Mouse (Mus musculus): ENCODE results near the gene Sult1c1.

DNA sequence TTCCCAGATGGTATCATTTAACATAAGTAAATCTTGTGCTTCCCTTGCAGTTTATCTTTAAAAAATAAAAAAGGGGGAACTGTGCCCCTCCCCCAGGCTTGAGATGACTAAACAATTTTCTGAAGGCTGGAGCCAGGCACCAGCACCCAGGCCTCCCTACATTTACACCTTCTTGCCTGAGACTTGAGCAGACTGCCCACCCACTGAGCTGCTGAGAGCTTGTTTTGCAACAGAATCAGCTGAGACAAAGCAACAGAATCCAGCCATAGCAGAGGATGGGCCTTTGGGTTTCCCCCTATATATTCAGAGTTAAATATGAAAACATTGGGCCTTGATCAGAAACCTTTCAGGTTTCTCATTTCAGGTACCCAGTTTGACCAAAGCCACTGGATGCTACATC is 20.7 kb upstream of the Sult1c1 start:
- TF ChIP-seq POLR2A (IDR thresholded peaks at IDR 0.05; ENCODE audit: control insufficient read depth, extremely low read depth, insufficient read depth, low read length, poor library complexity) (no peak), CTCF (IDR thresholded peaks at IDR 0.05; ENCODE audit: borderline replicate concordance, control insufficient read depth, extremely low read depth, insufficient read depth, low read length, poor library complexity) (no peak)
